16 mouse cellular contexts compared by ENCODE assay signal in the genomic region with DNA sequence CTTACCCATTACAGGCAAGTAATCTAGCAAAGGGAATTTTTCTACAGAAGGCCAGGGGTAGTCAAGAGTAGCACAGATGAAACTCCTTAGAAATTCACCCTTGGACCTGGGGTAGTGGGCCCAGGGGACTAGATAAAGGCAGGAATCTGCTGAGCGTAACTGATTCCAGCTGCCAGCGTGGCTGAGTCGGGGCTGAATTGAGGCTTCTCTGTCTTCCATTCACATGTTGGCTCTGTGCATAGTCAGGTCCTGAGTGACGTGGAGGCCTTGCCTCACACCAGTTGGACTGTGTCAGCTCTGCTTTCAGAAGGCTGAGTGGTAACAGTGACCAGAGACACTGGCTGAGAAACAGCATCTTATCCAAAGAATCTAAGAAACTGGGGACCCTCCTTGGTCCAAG. TPM values are rescaled to one million over a fixed set of nuclear protein-coding genes. Genes with fewer than 3 reads are reported as not detected.
DNase-seq lines count a peak whose midpoint lies in the region; ATAC-seq lines count a peak whose summit lies in the region.
"Had no signal": no experiment of that assay in that cellular context is flagged by ENCODE, and none has a peak within 500 bp of the region (broad histone marks: within the 10 kb centered on the region; RNA-seq: fewer than 3 reads in every experiment).

No protein-coding gene starts in this region.

- H3K9ac ChIP-seq in forebrain, embryonic 12.5 days, result no peak overlapping the region
- no peak overlapping the region for H3K9ac ChIP-seq in kidney, embryonic 15.5 days
- H3K9ac ChIP-seq: lung, embryonic 15.5 days; neural tube, embryonic 12.5 days had no signal

- H3K4me1 ChIP-seq in forebrain, embryonic 10.5 days, result peaks cover 20% of the 10 kb centered on the region
- H3K4me1 ChIP-seq in forebrain, embryonic 12.5 days, result peaks cover 7% of the 10 kb centered on the region; the same call in 1 of the 2 replicates
- peaks cover 4% of the 10 kb centered on the region; the same call in 1 of the 2 replicates for H3K4me1 ChIP-seq in kidney, embryonic 15.5 days

- intact Hi-C loops in heart, postnatal 25 days (cut with DNase I), result no loop called here
- intact Hi-C loops in left cerebral cortex, postnatal 4 days (cut with DNase I), result no loop called here

- no peaks in the 10 kb centered on the region for H3K9me3 ChIP-seq in forebrain, embryonic 10.5 days
- no peaks in the 10 kb centered on the region for H3K9me3 ChIP-seq in forebrain, embryonic 12.5 days
- H3K9me3 ChIP-seq in kidney, embryonic 15.5 days (replicated peaks), result no peaks in the 10 kb centered on the region
- H3K9me3 ChIP-seq: lung, embryonic 15.5 days; neural tube, embryonic 12.5 days had no signal

- H3K36me3 ChIP-seq in forebrain, embryonic 10.5 days (replicated peaks), result no peaks in the 10 kb centered on the region
- H3K36me3 ChIP-seq in forebrain, embryonic 12.5 days (replicated peaks), result no peaks in the 10 kb centered on the region
- H3K36me3 ChIP-seq in kidney, embryonic 15.5 days, result no peaks in the 10 kb centered on the region
- H3K36me3 ChIP-seq: lung, embryonic 15.5 days; neural tube, embryonic 12.5 days had no signal

- H3K27me3 ChIP-seq in forebrain, embryonic 10.5 days (ENCODE audit: poor library complexity, severe bottlenecking), result no peaks in the 10 kb centered on the region
- H3K27me3 ChIP-seq in forebrain, embryonic 12.5 days, result no peaks in the 10 kb centered on the region
- no peaks in the 10 kb centered on the region for H3K27me3 ChIP-seq in kidney, embryonic 15.5 days
- H3K27me3 ChIP-seq: lung, embryonic 15.5 days; neural tube, embryonic 12.5 days had no signal

- H3K4me2 ChIP-seq in forebrain, embryonic 12.5 days, result no peak overlapping the region
- no peak overlapping the region for H3K4me2 ChIP-seq in kidney, embryonic 15.5 days
- H3K4me2 ChIP-seq: lung, embryonic 15.5 days; neural tube, embryonic 12.5 days had no signal

- H3K4me3 ChIP-seq in forebrain, embryonic 10.5 days, result no peak overlapping the region
- no peak overlapping the region for H3K4me3 ChIP-seq in forebrain, embryonic 12.5 days (replicated peaks)
- H3K4me3 ChIP-seq in kidney, embryonic 15.5 days (replicated peaks), result no peak overlapping the region
- H3K4me3 ChIP-seq: erythroblast, embryonic 14.5 days; lung, embryonic 15.5 days; neural tube, embryonic 12.5 days had no signal

- DNase-seq in forebrain, embryonic 10.5 days (ENCODE audit: extremely low spot score, low spot score), result peak; percentile 27
- no peak for DNase-seq in kidney, adult 8-10 months
- DNase-seq in embryo, embryonic 10.5 days (ENCODE audit: low spot score), result peak; percentile 49
- peak; percentile 27 for DNase-seq in heart, postnatal 25 days (ENCODE audit: low spot score)
- no peak for DNase-seq in left cerebral cortex, postnatal 4 days
- DNase-seq in ovary, postnatal 10 days (ENCODE audit: low spot score), result no peak
- DNase-seq: adrenal gland, postnatal 10 days; cerebellum, postnatal 14 days; kidney, adult 9 months; midbrain, embryonic 14.5 days; thymus, adult 2 months had no signal

- H3K27ac ChIP-seq in forebrain, embryonic 10.5 days, result peak overlapping the region; percentile 30; the same call in 1 of the 2 replicates
- H3K27ac ChIP-seq in forebrain, embryonic 12.5 days, result no peak overlapping the region
- H3K27ac ChIP-seq in kidney, embryonic 15.5 days, result no peak overlapping the region
- H3K27ac ChIP-seq: lung, embryonic 15.5 days; neural tube, embryonic 12.5 days had no signal

- ATAC-seq in forebrain, embryonic 12.5 days (ENCODE audit: low FRiP score), result no peak
- 0 out of 2 replicates have a peak, but pooled peaks have one; percentile 36 for ATAC-seq in kidney, embryonic 15.5 days (replicated peaks; ENCODE audit: low FRiP score)

- WGBS in forebrain, embryonic 10.5 days, result 39% methylated on average over 4 of the region's 4 CpGs
- WGBS in forebrain, embryonic 12.5 days, result 71% methylated on average over 4 of the region's 4 CpGs
- 43% methylated on average over 4 of the region's 4 CpGs for WGBS in kidney, embryonic 15.5 days

RNA-seq across cellular contexts. Expression of a gene that starts 36.6 kb away (rescaled TPM):
- polyA plus RNA-seq in forebrain, embryonic 10.5 days (2016; fragmentation: Nextera tagmentation; extraction: Ambion mirVana), result 11.6 and 14.2 TPM in 2 replicates
- polyA plus RNA-seq in forebrain, embryonic 12.5 days (2016; fragmentation: Nextera tagmentation; extraction: Ambion mirVana), result 7.9 and 9.1 TPM in 2 replicates
- polyA plus RNA-seq in kidney, embryonic 15.5 days (2015; fragmentation: Nextera tagmentation; extraction: Ambion mirVana), result 6.2 and 6.4 TPM in 2 replicates
- 10 to 100 TPM; 16.8 to 21.2 TPM for total RNA-seq in heart, postnatal 25 days (2021)
- total RNA-seq in left cerebral cortex, postnatal 4 days (2021), result 10 to 100 TPM; 17.2 to 17.5 TPM

Comparison
In these comparisons a context has a peak if more than half of its experiments do, and no peak if none do; other contexts are left out.
1. DNase-seq: peak in forebrain, embryonic 10.5 days (single experiment), embryo, embryonic 10.5 days (single experiment) and heart, postnatal 25 days (single experiment); none in kidney, adult 8-10 months (0 of 2), left cerebral cortex, postnatal 4 days (single experiment) and ovary, postnatal 10 days (single experiment).